Mouse (Mus musculus) lung, postnatal 14 days (tissue): Measurements from ENCODE around the gene Mrpl16.
A peak's percentile ranks its signal among the peaks of the same experiment; 100 is the strongest.

Source experiments
- DNase-seq: peaks from one replicate; pipeline ENCODE4 v3.0.0; 2021

Mrpl16 gene

GRCm38 (mm10) chr19:11770205-11770892 lies at the start of gene Mrpl16:
Gene Mrpl16, plus strand, starts transcription at chr19:11770391.
- DNase-seq = peak; percentile 91

- DNase-seq = no peak
Measured at GRCm38 (mm10) chr19:11723870-11724269, 46.3 kb upstream of the Mrpl16 start.

GRCm38 (mm10) chr19:11724275-11724674 lies 45.9 kb upstream of the Mrpl16 start:
- peak; percentile 33 for DNase-seq

GRCm38 (mm10) chr19:11725915-11726314 lies 44.3 kb upstream of the Mrpl16 start:
- no peak for DNase-seq

- DNase-seq = no peak
Measured at GRCm38 (mm10) chr19:11727304-11727703, 42.9 kb upstream of the Mrpl16 start.

GRCm38 (mm10) chr19:11730278-11730677 lies 39.9 kb upstream of the Mrpl16 start:
- no peak for DNase-seq

GRCm38 (mm10) chr19:11736455-11736854 lies 33.7 kb upstream of the Mrpl16 start:
- no peak for DNase-seq

GRCm38 (mm10) chr19:11745680-11746079 lies 24.5 kb upstream of the Mrpl16 start:
- no peak for DNase-seq

- no peak for DNase-seq
Measured at GRCm38 (mm10) chr19:11747298-11747697, 22.9 kb upstream of the Mrpl16 start, which contains the start of gene Gif. Gene Gif, plus strand, starts transcription at chr19:11747554.

- no peak for DNase-seq
Measured at GRCm38 (mm10) chr19:11765059-11765458, 5.1 kb upstream of the Mrpl16 start.

- DNase-seq = no peak
Measured at GRCm38 (mm10) chr19:11766413-11766812, 3.8 kb upstream of the Mrpl16 start.

GRCm38 (mm10) chr19:11768163-11768562 lies 2.0 kb upstream of the Mrpl16 start:
- DNase-seq = peak; percentile 28

GRCm38 (mm10) chr19:11769257-11769920 lies 802 bp upstream of the Mrpl16 start:
- no peak for DNase-seq

GRCm38 (mm10) chr19:11777191-11777865 lies 7.1 kb downstream of the Mrpl16 start:
- peak; percentile 73 for DNase-seq

- no peak for DNase-seq
Measured at GRCm38 (mm10) chr19:11785409-11786154, 15.4 kb downstream of the Mrpl16 start.

GRCm38 (mm10) chr19:11787826-11788225 lies 17.6 kb downstream of the Mrpl16 start:
- DNase-seq = no peak

- no peak for DNase-seq
Measured at GRCm38 (mm10) chr19:11788876-11789275, 18.7 kb downstream of the Mrpl16 start.

GRCm38 (mm10) chr19:11791825-11792224 lies 21.6 kb downstream of the Mrpl16 start:
- no peak for DNase-seq

GRCm38 (mm10) chr19:11793741-11794359 lies 23.7 kb downstream of the Mrpl16 start:
- no peak for DNase-seq

- DNase-seq = no peak
Measured at GRCm38 (mm10) chr19:11794447-11794846, 24.3 kb downstream of the Mrpl16 start.

GRCm38 (mm10) chr19:11800531-11801315 lies 30.5 kb downstream of the Mrpl16 start:
- DNase-seq = no peak

- DNase-seq = peak; percentile 39
Measured at GRCm38 (mm10) chr19:11804423-11804822, 34.2 kb downstream of the Mrpl16 start.
